ENCODE assay signal across 8 mouse cellular contexts in the genomic region with DNA sequence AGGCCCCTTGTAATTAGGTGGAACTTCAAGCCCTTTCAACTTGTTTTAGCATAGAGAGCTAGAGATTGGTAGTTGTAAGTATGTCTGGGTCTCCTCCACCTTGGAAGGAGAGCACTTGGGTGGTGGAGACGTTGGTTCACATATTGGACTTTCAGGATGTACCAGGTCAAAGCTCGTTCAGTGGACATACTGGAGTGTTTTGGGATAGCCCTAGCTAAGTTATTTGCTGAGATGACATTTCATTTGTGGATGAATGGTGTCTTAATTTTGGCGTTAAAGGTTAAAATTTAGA. TPM values are rescaled to one million over a fixed set of nuclear protein-coding genes. Genes with fewer than 3 reads are reported as not detected.
DNase-seq lines count a peak whose midpoint lies in the region; ATAC-seq and TF ChIP-seq lines count a peak whose summit lies in the region.

No protein-coding gene starts in this region.

- WGBS in forebrain, embryonic 14.5 days: 16% methylated on average over 3 of the region's 3 CpGs
- 14% methylated on average over 3 of the region's 3 CpGs for WGBS in limb, embryonic 14.5 days
- 7% methylated on average over 3 of the region's 3 CpGs for WGBS in stomach, postnatal 0 days

- peak overlapping the region; percentile 94 for H3K9ac ChIP-seq in forebrain, embryonic 14.5 days (ENCODE audit: low read length)
- peak overlapping the region; percentile 96 for H3K9ac ChIP-seq in limb, embryonic 14.5 days (ENCODE audit: low read depth, low read length, severe bottlenecking)
- peak overlapping the region; percentile 95 for H3K9ac ChIP-seq in stomach, postnatal 0 days (ENCODE audit: low read length)

- H3K4me1 ChIP-seq in forebrain, embryonic 14.5 days (ENCODE audit: control insufficient read depth, insufficient read depth, low read length): peaks cover 12% of the 10 kb centered on the region
- peaks cover 23% of the 10 kb centered on the region for H3K4me1 ChIP-seq in limb, embryonic 14.5 days (ENCODE audit: control insufficient read depth, insufficient read depth, low read length)
- peaks cover 4% of the 10 kb centered on the region; the same call in 1 of the 2 replicates for H3K4me1 ChIP-seq in stomach, postnatal 0 days (replicated peaks; ENCODE audit: control insufficient read depth, insufficient read depth)

- ATAC-seq in forebrain, embryonic 14.5 days: no peak
- no peak for ATAC-seq in limb, embryonic 14.5 days (ENCODE audit: low FRiP score, low read depth)
- no peak for ATAC-seq in stomach, postnatal 0 days (ENCODE audit: low FRiP score, low TSS enrichment)

- H3K79me2 ChIP-seq in C2C12 (ENCODE audit: control insufficient read depth, insufficient read depth): peaks cover 62% of the 10 kb centered on the region

- no peaks in the 10 kb centered on the region for H3K36me3 ChIP-seq in C2C12 (ENCODE audit: control insufficient read depth, insufficient read depth)
- H3K36me3 ChIP-seq in forebrain, embryonic 14.5 days (ENCODE audit: control insufficient read depth, insufficient read depth, low read length): no peaks in the 10 kb centered on the region
- H3K36me3 ChIP-seq in limb, embryonic 14.5 days (ENCODE audit: control insufficient read depth, insufficient read depth, low read length): no peaks in the 10 kb centered on the region
- no peaks in the 10 kb centered on the region for H3K36me3 ChIP-seq in stomach, postnatal 0 days (ENCODE audit: control insufficient read depth, insufficient read depth, low read length)

- no peak overlapping the region; the same call in 1 of the 2 replicates for H3K27ac ChIP-seq in forebrain, embryonic 14.5 days (ENCODE audit: low read depth, low read length)
- peak overlapping the region; percentile 94; the same call in 1 of the 2 replicates for H3K27ac ChIP-seq in limb, embryonic 14.5 days (replicated peaks; ENCODE audit: low read depth, low read length)
- H3K27ac ChIP-seq in stomach, postnatal 0 days (replicated peaks): peak overlapping the region; percentile 99

- no peak for TF ChIP-seq EP300 in stomach, postnatal 0 days (optimal IDR thresholded peaks at IDR 0.05)

- no peak for TF ChIP-seq CTCF in C2C12 (IDR thresholded peaks at IDR 0.05; ENCODE audit: control insufficient read depth, insufficient read depth, insufficient read length)
- TF ChIP-seq CTCF in stomach, postnatal 0 days (IDR thresholded peaks at IDR 0.05; ENCODE audit: low read depth): no peak

- peak; percentile 74 for DNase-seq in heart, adult 11 months
- no peak for DNase-seq in heart, postnatal 10 days
- no peak for DNase-seq in forebrain, embryonic 14.5 days (ENCODE audit: low spot score)
- no peak for DNase-seq in limb, embryonic 14.5 days (ENCODE audit: low spot score)
- DNase-seq in stomach, postnatal 0 days (ENCODE audit: low spot score): no peak
- DNase-seq in left cerebral cortex, postnatal 14 days (ENCODE audit: low spot score in 2 of 2): no peak
- DNase-seq in gastrocnemius, postnatal 4 days (ENCODE audit: low spot score in 2 of 2): no peak

- intact Hi-C loops in heart, postnatal 10 days (cut with DNase I): loop anchor here (2.0 kb wide), 1 partner anchor 41 kb away; the partner anchor contains the start of gene Yipf4
- intact Hi-C loops in left cerebral cortex, postnatal 14 days (cut with DNase I): loop anchor here (5.0 kb wide), 1 partner anchor 37 kb away; no protein-coding TSS in a partner anchor

- H3K4me2 ChIP-seq in forebrain, embryonic 14.5 days (ENCODE audit: low read length): peak overlapping the region; percentile 69
- peak overlapping the region; percentile 68 for H3K4me2 ChIP-seq in limb, embryonic 14.5 days (replicated peaks; ENCODE audit: low read depth, low read length, severe bottlenecking)
- peak overlapping the region; percentile 85 for H3K4me2 ChIP-seq in stomach, postnatal 0 days (replicated peaks; ENCODE audit: low read depth)

- peak overlapping the region; percentile 99 for H3K4me3 ChIP-seq in C2C12 (ENCODE audit: insufficient read depth, poor library complexity, severe bottlenecking)
- H3K4me3 ChIP-seq in forebrain, embryonic 14.5 days (ENCODE audit: low read depth, low read length): peak overlapping the region; percentile 94
- H3K4me3 ChIP-seq in limb, embryonic 14.5 days (replicated peaks; ENCODE audit: low read length): peak overlapping the region; percentile 79
- H3K4me3 ChIP-seq in stomach, postnatal 0 days (ENCODE audit: low read depth, low read length): peak overlapping the region; percentile 73

- TF ChIP-seq POLR2A in limb, embryonic 14.5 days (IDR thresholded peaks at IDR 0.05; ENCODE audit: borderline replicate concordance, extremely low read depth, insufficient read depth, insufficient read length): no peak

- no peaks in the 10 kb centered on the region for H3K9me3 ChIP-seq in forebrain, embryonic 14.5 days (replicated peaks; ENCODE audit: control insufficient read depth, low read length)
- H3K9me3 ChIP-seq in limb, embryonic 14.5 days (ENCODE audit: control insufficient read depth, low read length): no peaks in the 10 kb centered on the region
- H3K9me3 ChIP-seq in stomach, postnatal 0 days (ENCODE audit: control insufficient read depth, low read length): no peaks in the 10 kb centered on the region

- no peaks in the 10 kb centered on the region for H3K27me3 ChIP-seq in C2C12 (ENCODE audit: control insufficient read depth, insufficient read depth, insufficient read length)
- H3K27me3 ChIP-seq in forebrain, embryonic 14.5 days (replicated peaks; ENCODE audit: control insufficient read depth, insufficient read depth, low read length): no peaks in the 10 kb centered on the region
- H3K27me3 ChIP-seq in limb, embryonic 14.5 days (ENCODE audit: control insufficient read depth, insufficient read depth, low read length): no peaks in the 10 kb centered on the region
- H3K27me3 ChIP-seq in stomach, postnatal 0 days (ENCODE audit: control insufficient read depth, insufficient read depth, low read length): no peaks in the 10 kb centered on the region

- peak overlapping the region; percentile 92 for H3ac ChIP-seq in C2C12 (ENCODE audit: control insufficient read depth, insufficient read length, low read depth)

- peaks cover 58% of the 10 kb centered on the region for H3K79me3 ChIP-seq in C2C12 (ENCODE audit: low read depth)

TF ChIP-seq in C2C12, 6 proteins besides CTCF, POLR2A, EP300 and RAD21:
- TF ChIP-seq MYOD1 (IDR thresholded peaks at IDR 0.05; ENCODE audit: control insufficient read depth, insufficient read length, low read depth): no peak

RNA-seq across cellular contexts. Expression of gene Birc6, which starts 1.4 kb away (rescaled TPM):
- 100 to 1,000 TPM; 101 to 127 TPM for total RNA-seq in heart, postnatal 10 days (2021)
- 25.5 TPM for polyA plus RNA-seq in C2C12 (2012; fragmentation: generic; extraction: Trizol)
- 63.7 and 83.4 TPM in 2 replicates for polyA plus RNA-seq in forebrain, embryonic 14.5 days (2014; fragmentation: Nextera tagmentation; extraction: Ambion mirVana)
- polyA plus RNA-seq in limb, embryonic 14.5 days (2012; rRNA removed): 96.5 and 119 TPM in 2 replicates
- polyA plus RNA-seq in limb, embryonic 14.5 days (2014; fragmentation: Nextera tagmentation; extraction: Ambion mirVana): 87.3 and 98.7 TPM in 2 replicates
- 51.8 and 56.4 TPM in 2 replicates for polyA plus RNA-seq in stomach, postnatal 0 days (2015; fragmentation: Nextera tagmentation; extraction: Ambion mirVana)
- total RNA-seq in left cerebral cortex, postnatal 14 days (2021): 100 to 1,000 TPM; 152 TPM
- 10 to 100 TPM; 97.9 to 98.0 TPM for total RNA-seq in gastrocnemius, postnatal 4 days (2021)

RNA-seq across cellular contexts. Expression of gene Yipf4, which starts 40.2 kb away (rescaled TPM):
- 10 to 100 TPM; 75.6 to 79.2 TPM for total RNA-seq in heart, postnatal 10 days (2021)
- polyA plus RNA-seq in C2C12 (2012; fragmentation: generic; extraction: Trizol): 21.6 TPM
- 65.7 and 67.4 TPM in 2 replicates for polyA plus RNA-seq in forebrain, embryonic 14.5 days (2014; fragmentation: Nextera tagmentation; extraction: Ambion mirVana)
- 35.5 and 36.9 TPM in 2 replicates for polyA plus RNA-seq in limb, embryonic 14.5 days (2012; rRNA removed)
- polyA plus RNA-seq in limb, embryonic 14.5 days (2014; fragmentation: Nextera tagmentation; extraction: Ambion mirVana): 72.0 and 73.1 TPM in 2 replicates
- polyA plus RNA-seq in stomach, postnatal 0 days (2015; fragmentation: Nextera tagmentation; extraction: Ambion mirVana): 80.2 and 88.8 TPM in 2 replicates
- 10 to 100 TPM; 81.4 to 83.7 TPM for total RNA-seq in left cerebral cortex, postnatal 14 days (2021)
- 10 to 100 TPM; 43.4 to 46.1 TPM for total RNA-seq in gastrocnemius, postnatal 4 days (2021)
